Mouse (Mus musculus) liver, adult 10 weeks (tissue): ENCODE measurements around the gene Alkbh5. TPM values are rescaled to one million over a fixed set of nuclear protein-coding genes. Genes with fewer than 3 reads are reported as not detected.

Experiments
- polyA plus RNA-seq: library from polyadenylated mRNA; stranded (reverse); fragments of 350-450 nt; fragmentation: Illumina TruSeq; extraction: RNeasy Lipid Tissue Mini Kit (QIAGEN cat#74804); gene quantifications from one replicate; pipeline ENCODE4 v1.2.3, GENCODE M21; 2014; ENCODE audit warnings: low read depth, low replicate concordance

The Alkbh5 gene
- 32.7 TPM for polyA plus RNA-seq

DNA sequence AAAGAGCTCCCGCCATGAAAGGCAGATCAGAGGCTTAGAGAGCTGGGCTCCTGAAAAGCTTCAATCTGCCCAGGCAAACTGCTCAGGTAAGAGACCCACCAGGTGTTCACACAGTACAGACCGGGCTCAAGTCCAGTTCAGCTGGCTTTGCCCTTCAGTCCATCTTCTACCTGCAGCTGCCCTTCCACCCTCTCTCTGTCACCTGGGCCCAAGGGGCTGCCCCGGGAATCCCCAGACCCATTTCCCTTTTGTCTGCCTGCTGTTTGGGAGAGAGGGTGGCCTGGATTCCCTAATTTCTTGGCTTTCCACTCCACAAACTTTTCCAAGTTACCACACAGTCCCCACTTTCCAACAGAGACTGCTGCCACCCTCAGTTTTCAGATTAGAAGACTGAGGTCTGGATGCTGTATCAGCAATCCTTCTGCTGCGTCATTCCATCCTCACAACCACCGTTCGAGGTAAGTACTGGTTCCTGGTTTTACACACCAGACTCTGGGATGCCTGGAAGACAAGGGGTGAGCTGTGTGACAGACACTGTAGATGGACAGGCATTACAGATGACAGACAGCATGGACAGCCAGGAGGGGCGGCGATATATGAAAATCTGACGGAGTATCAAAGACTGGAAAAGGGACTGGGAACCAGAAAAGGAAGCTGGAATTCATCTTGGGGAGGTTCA is at the start of gene Alkbh5:
Alkbh5 (plus strand) TSS at position 202 of the 679 bp plus-strand sequence.

Other genes with a start within 250 kb of the Alkbh5 start
- 3.8 TPM for gene Tom1l2, start 183.5 kb upstream of the Alkbh5 start, polyA plus RNA-seq
- gene Drc3, start 183.1 kb upstream of the Alkbh5 start, polyA plus RNA-seq, result 0.26 TPM
- gene Gid4, start 119.2 kb upstream of the Alkbh5 start, polyA plus RNA-seq, result 21.7 TPM
- gene Atpaf2, start 117.9 kb upstream of the Alkbh5 start, polyA plus RNA-seq, result 7.8 TPM
- gene Drg2, start 81.8 kb upstream of the Alkbh5 start, polyA plus RNA-seq, result 17.3 TPM
- not detected for gene Myo15, start 67.0 kb upstream of the Alkbh5 start, polyA plus RNA-seq
- 0.24 TPM for gene Llgl1, start 163.3 kb downstream of the Alkbh5 start, polyA plus RNA-seq
- gene Flii, start 190.9 kb downstream of the Alkbh5 start, polyA plus RNA-seq, result 5.0 TPM
- 1.4 TPM for gene Mief2, start 192.0 kb downstream of the Alkbh5 start, polyA plus RNA-seq
- gene Top3a, start 241.0 kb downstream of the Alkbh5 start, polyA plus RNA-seq, result 2.3 TPM
- 8.0 TPM for gene Smcr8, start 241.1 kb downstream of the Alkbh5 start, polyA plus RNA-seq